Mouse (Mus musculus) megakaryocyte, embryonic 14.5 days (primary cell): ENCODE measurements around the gene Dnaaf3.

ENCODE experiments used
- FLI1 ChIP-seq: IDR thresholded peaks from 2 replicates; pipeline ENCODE4 v1.6.1; 2012; ENCODE audit warnings: low read length, inconsistent platforms, mixed read lengths
- GATA1 ChIP-seq: IDR thresholded peaks from 3 replicates; pipeline ENCODE4 v1.6.1; 2012; ENCODE audit warnings: mixed read lengths, low read length, inconsistent platforms, borderline replicate concordance

DNA sequence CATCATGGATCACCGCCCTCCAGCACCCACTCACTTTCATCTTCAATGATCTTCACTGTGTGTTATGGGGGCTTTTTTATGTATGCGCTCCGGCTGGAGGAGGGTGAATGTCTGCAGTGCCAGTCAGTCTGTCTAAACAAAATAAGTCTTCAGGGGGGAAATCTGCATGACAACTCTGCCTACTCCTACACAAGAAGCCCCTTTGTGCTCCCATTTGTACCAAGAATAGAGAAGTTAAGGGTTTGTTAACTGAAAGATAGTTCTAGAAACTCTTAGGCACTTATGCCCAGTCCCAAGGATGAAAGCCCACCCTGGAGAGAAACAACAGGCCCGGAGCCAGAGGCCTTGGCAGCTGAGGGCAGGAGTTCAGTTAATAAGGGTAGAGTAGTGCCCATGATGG lies 4.1 kb upstream of the Dnaaf3 start:
- TF ChIP-seq FLI1 (no peak), GATA1 (no peak)
